Mouse (Mus musculus) MN1 (cell line): ENCODE measurements around the gene Otop3.
A peak's percentile ranks its signal among the peaks of the same experiment; 100 is the strongest.

Source experiments
- DNase-seq: peaks from one replicate; pipeline ENCODE4 v3.0.0-alpha.2; 2016; ENCODE audit warnings: low spot score

Otop3 gene

GRCm38 (mm10) chr11:115334531-115334930 is at the start of gene Otop3:
Otop3 (plus strand) TSS chr11:115334731.
- DNase-seq, result no peak

GRCm38 (mm10) chr11:115285282-115285681 is 49.2 kb upstream of the Otop3 start:
- DNase-seq, result no peak

- no peak for DNase-seq
Measured at GRCm38 (mm10) chr11:115286201-115286993, 48.1 kb upstream of the Otop3 start.

DNA sequence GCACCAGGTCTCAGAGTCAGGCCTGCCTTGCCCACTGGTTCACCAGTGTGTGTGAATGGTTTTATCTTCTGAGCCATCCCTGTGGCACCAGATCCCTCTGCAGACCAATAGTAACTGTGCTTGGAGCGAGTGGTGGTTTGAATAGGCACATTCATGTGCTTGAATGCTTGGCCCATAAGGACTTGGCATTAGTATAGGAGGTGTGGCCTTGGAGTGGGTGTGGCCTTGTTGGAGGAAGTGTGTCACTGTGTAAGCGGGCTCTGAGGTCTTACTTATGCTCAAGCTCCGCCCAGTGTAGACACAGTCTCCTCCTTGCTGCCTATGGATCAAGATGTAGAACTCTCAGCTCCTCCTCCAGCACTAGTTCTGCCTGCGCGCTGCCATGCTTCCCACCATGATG is 47.1 kb upstream of the Otop3 start:
- no peak for DNase-seq

- no peak for DNase-seq
Measured at GRCm38 (mm10) chr11:115288305-115288704, 46.2 kb upstream of the Otop3 start.

DNA sequence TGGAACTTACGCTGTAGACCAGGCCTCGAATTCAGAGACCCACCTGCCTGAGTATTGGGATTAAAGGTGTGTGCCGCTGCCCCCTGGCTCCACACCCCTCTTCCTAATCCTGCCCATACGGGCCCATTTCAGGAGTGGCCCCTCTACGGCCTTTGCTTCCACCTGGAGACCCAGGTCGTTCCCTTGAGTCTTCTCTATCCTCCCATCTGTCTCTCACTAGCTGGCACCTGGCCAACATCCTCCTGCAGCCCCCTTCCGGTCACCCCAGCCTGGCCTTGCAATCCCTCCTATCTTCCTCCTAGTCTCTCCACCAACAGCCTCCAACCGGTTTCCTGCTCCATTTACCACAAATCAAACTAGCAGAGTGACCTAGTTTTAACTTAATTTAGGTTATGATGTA is 44.6 kb upstream of the Otop3 start:
- no peak for DNase-seq

DNA sequence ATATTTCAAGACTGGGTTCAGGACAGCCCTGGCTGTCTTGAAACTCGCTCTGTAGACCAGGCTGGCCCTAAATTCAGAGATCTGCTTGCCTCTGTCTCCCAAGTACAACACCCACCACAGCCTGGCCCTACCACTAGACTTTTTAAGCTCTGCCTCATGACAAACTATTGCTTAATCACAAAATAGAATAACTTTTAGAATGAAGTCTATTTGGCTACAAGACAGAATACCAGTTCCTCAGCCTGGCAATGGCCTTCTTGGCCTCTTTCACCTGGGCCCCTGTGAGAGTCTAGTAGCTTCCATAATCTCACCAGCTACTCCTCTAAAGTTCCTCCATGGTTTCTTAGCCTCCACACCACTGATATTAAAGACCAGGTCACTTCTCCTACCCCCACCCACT is 44.2 kb upstream of the Otop3 start:
- DNase-seq, result no peak

GRCm38 (mm10) chr11:115290919-115291318 is 43.6 kb upstream of the Otop3 start:
- DNase-seq, result peak; percentile 87

DNA sequence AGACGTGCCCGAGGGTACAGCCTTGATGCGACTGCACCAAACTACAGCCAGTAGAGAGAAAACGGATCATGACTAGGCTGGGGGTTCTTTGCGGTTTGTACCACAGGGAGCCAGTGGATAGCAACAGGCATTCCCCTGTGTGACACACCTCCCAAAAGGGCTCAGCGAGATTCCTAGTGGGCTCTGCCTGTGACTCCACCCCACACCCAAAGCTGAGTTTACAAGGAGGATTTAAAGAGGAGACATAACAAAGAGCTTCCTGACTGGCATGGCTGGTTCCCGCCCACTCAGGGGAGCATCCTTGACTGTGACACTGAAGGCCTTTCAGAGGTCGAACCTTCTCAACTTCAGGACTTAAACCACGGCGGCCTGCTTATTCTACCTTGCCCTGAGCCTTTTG is 43.0 kb upstream of the Otop3 start:
- no peak for DNase-seq

GRCm38 (mm10) chr11:115292631-115293375 is 41.7 kb upstream of the Otop3 start:
- DNase-seq, result no peak

DNA sequence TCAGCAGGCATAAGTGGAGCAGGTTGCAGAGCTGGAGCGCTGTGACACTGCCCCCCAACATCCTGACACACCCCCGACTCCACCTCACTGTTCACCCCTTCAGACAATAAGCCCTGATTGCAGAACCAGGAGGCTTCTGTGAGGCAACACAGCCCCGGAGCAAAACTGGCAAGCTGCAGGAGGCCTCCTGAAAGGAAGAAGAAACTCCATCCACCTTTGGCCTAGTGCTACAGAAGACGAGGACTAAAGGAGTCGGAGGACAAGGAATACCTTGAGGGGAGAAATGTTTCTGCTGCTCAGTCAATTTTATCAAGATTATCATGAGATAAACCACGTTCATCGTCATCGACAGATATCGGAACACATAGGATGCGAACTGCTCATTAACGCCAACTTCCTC is 38.6 kb upstream of the Otop3 start:
- DNase-seq, result no peak

GRCm38 (mm10) chr11:115296471-115297210 is 37.9 kb upstream of the Otop3 start:
- peak; percentile 43 for DNase-seq

DNA sequence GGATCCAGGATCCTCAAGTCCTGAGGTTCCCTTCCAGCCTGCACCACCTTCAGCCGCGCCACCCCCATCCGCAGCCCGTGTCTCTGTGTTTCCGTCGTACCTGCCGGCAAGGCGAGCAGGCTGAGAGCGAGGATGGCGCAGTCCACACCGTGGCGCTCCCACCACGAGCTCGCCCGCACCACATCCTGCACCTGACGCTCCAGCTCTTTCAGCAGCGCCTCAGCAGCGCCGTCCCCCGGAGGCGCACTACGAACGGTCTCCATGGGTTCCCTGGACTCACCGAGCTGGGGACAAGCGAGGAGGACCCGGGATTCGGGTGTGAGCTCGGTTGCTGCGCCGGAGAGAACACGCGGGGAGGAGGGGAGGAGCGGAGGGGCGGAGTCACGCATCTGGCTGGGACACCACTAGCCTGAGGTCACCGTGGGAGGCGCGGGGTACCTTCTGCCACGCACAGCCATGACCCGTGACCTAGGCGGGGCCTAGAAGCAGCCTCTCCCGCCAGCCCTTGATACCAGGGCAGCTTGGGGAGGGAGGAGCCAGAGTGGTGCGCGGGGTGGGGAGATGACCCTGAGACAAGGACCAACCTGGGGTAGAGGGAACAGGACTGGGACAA is 37.2 kb upstream of the Otop3 start, which contains the start of gene Fads6:
Gene Fads6, minus strand, starts transcription at position 450 of the 613 bp plus-strand sequence.
- peak; percentile 86 for DNase-seq

DNA sequence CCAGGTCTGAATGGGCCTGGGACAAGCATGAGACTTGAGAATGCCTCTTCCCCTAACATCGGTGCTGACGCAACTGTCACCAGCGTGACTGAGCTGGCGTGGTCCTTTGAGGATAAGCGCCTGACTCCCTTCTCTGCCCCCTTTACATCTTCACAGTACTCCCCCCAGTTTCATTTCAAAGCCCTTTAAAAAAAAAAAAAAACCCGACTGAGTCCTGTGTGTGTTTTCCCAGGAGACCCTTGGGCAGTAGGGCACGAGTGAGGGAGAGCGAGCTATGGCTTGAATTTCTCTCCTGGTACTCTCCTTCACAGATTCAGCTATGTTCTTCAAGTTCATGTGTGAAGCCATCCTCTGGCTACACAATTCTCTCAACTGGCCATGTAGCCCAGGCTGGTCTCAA is 36.4 kb upstream of the Otop3 start:
- DNase-seq, result no peak

DNA sequence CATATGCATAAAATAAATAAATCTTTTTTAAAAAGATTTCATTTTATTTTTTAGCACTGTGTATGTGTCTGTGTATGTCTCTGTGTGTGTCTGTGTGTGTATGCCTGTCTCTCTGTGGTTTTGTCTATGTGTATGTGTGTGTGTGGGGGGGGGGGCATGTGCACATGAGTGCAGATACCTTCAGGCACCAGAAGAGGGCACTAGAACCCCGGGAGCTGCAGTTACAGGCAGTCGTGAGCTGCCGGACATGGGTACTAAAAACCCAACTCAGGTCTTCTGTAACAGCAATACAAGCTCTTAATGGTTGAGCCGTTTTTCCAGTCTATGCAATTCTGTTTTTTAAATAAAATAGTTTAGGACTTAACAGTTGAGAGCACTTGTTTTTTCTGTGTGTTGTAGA is 33.8 kb upstream of the Otop3 start:
- DNase-seq, result no peak

GRCm38 (mm10) chr11:115301351-115301750 is 33.2 kb upstream of the Otop3 start:
- no peak for DNase-seq

DNA sequence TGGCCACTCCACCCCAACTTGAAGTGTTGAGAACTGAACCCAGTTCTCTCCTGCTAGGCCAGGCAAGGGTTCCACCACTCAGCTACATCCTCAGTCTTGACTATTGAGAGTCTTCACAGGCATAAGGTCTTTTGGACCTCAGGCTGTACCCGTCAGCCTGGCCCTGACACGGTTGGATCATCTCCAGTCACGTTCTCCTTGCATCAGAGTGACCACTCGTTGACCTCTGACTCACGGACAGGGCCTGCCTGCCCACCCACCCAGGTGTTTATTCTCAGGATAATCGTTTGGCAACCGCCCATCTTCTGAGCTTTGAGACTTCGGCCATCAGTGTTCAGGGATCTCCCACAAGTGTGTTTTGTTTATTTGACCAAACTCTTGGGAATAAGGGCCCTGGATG is 31.4 kb upstream of the Otop3 start:
- no peak for DNase-seq

DNA sequence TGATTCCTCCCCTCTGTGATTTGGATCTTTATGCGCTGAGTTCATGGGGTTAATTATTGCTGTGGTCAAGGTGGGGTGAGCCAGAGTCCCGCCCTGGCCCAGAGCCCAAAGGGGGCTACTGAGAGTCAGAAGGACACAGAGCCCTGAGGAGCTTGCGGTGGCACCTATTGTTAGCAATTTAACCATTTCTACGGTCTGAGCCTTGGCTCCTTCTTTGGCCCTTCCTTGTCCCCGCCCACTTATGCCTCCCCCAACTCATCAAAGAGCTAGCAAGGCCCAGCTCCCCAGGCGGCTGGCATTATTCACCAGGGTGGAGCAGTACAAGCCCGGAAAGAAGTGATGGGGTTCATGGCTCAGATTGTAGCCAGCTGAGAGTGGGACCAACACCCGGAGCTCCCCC is 27.7 kb upstream of the Otop3 start, which contains the start of gene Otop2:
Gene Otop2, plus strand, starts transcription at position 301 of the 400 bp plus-strand sequence.
- DNase-seq, result no peak

GRCm38 (mm10) chr11:115308781-115309180 is 25.8 kb upstream of the Otop3 start:
- no peak for DNase-seq

DNA sequence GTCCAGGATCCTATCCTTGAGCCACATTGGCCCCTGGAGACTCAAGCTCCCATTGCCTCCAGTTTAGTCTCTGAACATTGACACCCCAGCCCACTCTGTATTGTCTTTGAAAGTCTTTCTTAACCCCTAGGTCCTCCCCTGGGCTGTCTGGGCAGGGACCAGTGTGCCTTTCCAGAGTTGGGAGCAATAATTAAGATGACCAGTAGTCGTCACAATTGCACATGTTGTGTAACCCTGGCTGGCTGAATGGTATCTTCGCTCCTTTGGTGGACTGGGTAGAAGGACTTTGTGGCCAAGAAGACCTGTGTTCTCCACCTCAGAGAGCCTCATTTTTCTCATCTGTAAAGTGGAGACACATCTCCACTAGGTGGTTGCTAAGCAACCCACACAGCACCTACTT is 20.3 kb upstream of the Otop3 start:
- peak; percentile 24 for DNase-seq

DNA sequence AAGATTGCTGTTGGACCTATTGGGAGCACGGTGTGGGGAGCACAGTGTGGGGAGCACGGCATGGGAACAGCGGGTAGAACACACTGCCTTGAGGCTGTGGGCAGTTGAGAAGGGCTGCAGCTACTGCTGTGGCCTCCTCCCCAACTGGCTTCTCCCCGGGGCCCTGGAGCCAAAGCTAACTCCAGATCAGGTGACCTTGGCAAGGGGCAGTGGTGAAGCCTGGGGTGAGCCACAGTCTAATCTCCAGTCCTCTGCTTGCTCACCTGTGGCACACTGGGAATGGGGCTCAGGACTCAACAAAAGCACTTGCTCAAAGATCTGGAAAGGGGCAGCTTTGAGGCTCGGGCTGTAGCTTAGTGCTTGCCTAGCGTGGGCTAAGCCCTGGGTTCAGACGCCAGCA is 17.3 kb upstream of the Otop3 start:
- no peak for DNase-seq
